Mouse (Mus musculus): ENCODE results near the gene Safb2. TPM values are rescaled to one million over a fixed set of nuclear protein-coding genes. Genes with fewer than 3 reads are reported as not detected.

The Safb2 gene
- total RNA-seq, 2 experiments from 2014 or later, result 38.6 to 55.9 TPM

GRCm38 (mm10) chr17:56522744-56523143 is 61.6 kb downstream of the Safb2 start:
- no peak for DNase-seq

- peak; percentile 11 for DNase-seq
These were observed 68.5 kb downstream of the Safb2 start for GRCm38 (mm10) chr17:56515690-56516410.

- DNase-seq, result no peak
These were observed 69.5 kb downstream of the Safb2 start for GRCm38 (mm10) chr17:56514916-56515315.

GRCm38 (mm10) chr17:56514330-56514729 is 70.1 kb downstream of the Safb2 start:
- no peak for DNase-seq

GRCm38 (mm10) chr17:56512310-56512709 is 72.1 kb downstream of the Safb2 start, which contains the start of gene Znrf4:
Znrf4 (minus strand) TSS chr17:56512431.
- DNase-seq, result no peak

- no peak for DNase-seq
These were observed 72.7 kb downstream of the Safb2 start for GRCm38 (mm10) chr17:56511707-56512090.

- no peak for DNase-seq
These were observed 73.2 kb downstream of the Safb2 start for GRCm38 (mm10) chr17:56510970-56511706.

Other genes starting within 250 kb of the Safb2 start
- 10 to 100 TPM; 64.1 to 94.7 TPM for gene Ptprs, start 108.1 kb downstream of the Safb2 start, total RNA-seq (2021)
- gene Znrf4, start 72.2 kb downstream of the Safb2 start, total RNA-seq (2021), result not detected
- 1 to 10 TPM in 1 of 2 experiments, under 1 TPM in 1; 0.31 to 1.2 TPM for gene Gm20219, start 30.2 kb downstream of the Safb2 start, total RNA-seq (2021)
- 10 to 100 TPM; 57.1 to 69.2 TPM for gene Safb, start 240 bp upstream of the Safb2 start, total RNA-seq (2021)
- gene 2410015M20Rik, start 25.2 kb upstream of the Safb2 start, total RNA-seq (2021), result 100 to 1,000 TPM; 212 to 233 TPM
- 100 to 1,000 TPM; 881 to 906 TPM for gene Rpl36, start 28.8 kb upstream of the Safb2 start, total RNA-seq (2021)
- gene Lonp1, start 42.3 kb upstream of the Safb2 start, total RNA-seq (2021), result 10 to 100 TPM; 49.3 to 51.6 TPM
- under 1 TPM in 1 of 2 experiments, not detected in 1; 0.09 TPM for gene Catsperd, start 43.6 kb upstream of the Safb2 start, total RNA-seq (2021)
- 10 to 100 TPM; 38.5 to 46.3 TPM for gene Ranbp3, start 88.7 kb upstream of the Safb2 start, total RNA-seq (2021)
- 100 to 1,000 TPM; 377 to 422 TPM for gene Ndufa11, start 133.2 kb upstream of the Safb2 start, total RNA-seq (2021)
- gene Vmac, start 133.4 kb upstream of the Safb2 start, total RNA-seq (2021), result 1 to 10 TPM; 6.6 to 7.0 TPM
- 1 to 10 TPM in 1 of 2 experiments, under 1 TPM in 1; 0.95 to 1.4 TPM for gene Nrtn, start 172.9 kb upstream of the Safb2 start, total RNA-seq (2021)
- gene Dus3l, start 180.2 kb upstream of the Safb2 start, total RNA-seq (2021), result 10 to 100 TPM; 17.3 to 21.1 TPM
- gene Prr22, start 185.7 kb upstream of the Safb2 start, total RNA-seq (2021), result under 1 TPM; 0.19 to 0.20 TPM
- gene Rfx2, start 246.4 kb upstream of the Safb2 start, total RNA-seq (2021), result 1 to 10 TPM; 2.6 to 5.5 TPM

Measured in gastrocnemius, postnatal 10 days (tissue).